Mouse (Mus musculus): ENCODE data around the gene Lrrc2. TPM values are rescaled to one million over a fixed set of nuclear protein-coding genes. Genes with fewer than 3 reads are reported as not detected.

The Lrrc2 gene
- polyA plus RNA-seq, 1 experiment from 2014 or later, result 1.5 TPM

DNA sequence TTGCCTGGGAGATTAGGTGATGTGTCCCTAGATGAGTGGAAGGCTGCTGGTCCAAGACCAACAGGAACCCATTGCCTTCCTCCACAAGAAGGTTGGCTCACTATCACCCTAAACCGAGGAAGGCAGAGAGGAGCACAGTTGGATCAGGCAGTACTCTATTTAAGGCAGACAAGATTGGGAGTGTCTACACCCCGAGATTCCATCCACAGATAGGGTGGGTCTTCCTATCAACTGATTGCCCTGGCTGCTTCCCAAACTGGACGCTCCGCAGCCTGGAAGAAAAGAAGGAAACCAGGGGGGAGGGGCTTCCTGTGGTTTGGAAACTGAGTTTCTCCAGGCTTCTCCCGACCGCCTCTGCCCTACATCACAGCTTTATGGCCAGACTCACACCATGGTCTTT, 38.9 kb downstream of the Lrrc2 start, which contains the start of gene Rtp3:
TSS of gene Rtp3 (minus strand) at position 380 of the 400 bp plus-strand sequence.
- Histone ChIP-seq H3K27me3 (replicated peaks) (no peaks in the 10 kb centered on the region), H3K9ac (replicated peaks) (no peak within 1 kb of the TSS), H3K27ac (replicated peaks) (no peak within 1 kb of the TSS), H3K9me3 (replicated peaks) (no peaks in the 10 kb centered on the region), H3K36me3 (no peaks in the 10 kb centered on the region), H3K4me2 (no peak within 1 kb of the TSS), H3K4me3 (replicated peaks) (no peak within 1 kb of the TSS), H3K4me1 (no peaks in the 10 kb centered on the region)
- ATAC-seq (ENCODE audit: low FRiP score), result no peak
- WGBS, result 60% methylated on average over 6 of the region's 6 CpGs

DNA sequence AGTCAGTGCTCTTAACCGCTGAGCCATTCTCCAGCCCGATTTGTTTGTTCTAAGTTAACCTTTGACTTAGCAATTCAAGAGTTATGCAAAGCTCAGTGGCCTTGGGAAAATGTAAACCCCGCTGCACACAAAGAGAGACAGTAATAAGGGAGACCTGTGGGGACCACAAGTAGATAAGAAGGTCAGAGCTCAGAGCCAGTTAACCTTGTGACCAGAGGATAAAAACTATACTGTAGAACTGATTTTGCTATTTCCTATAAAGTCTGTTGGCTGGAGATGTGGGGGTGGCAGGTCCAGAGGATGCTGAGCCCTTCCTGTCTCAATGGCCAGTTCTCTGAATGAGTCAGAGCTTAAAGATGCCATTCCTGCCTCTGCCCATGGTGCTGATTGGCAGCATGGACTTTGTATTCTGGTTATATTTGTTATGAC, 42.0 kb downstream of the Lrrc2 start:
- 50% methylated on average over 3 of the region's 3 CpGs for WGBS
- Histone ChIP-seq H3K4me1 (no peaks in the 10 kb centered on the region), H3K27me3 (replicated peaks) (no peaks in the 10 kb centered on the region), H3K36me3 (no peaks in the 10 kb centered on the region), H3K9ac (replicated peaks) (no peak overlapping the region), H3K4me2 (no peak overlapping the region), H3K4me3 (replicated peaks) (no peak overlapping the region), H3K27ac (replicated peaks) (no peak overlapping the region), H3K9me3 (replicated peaks) (no peaks in the 10 kb centered on the region)
- no peak for ATAC-seq (ENCODE audit: low FRiP score)

DNA sequence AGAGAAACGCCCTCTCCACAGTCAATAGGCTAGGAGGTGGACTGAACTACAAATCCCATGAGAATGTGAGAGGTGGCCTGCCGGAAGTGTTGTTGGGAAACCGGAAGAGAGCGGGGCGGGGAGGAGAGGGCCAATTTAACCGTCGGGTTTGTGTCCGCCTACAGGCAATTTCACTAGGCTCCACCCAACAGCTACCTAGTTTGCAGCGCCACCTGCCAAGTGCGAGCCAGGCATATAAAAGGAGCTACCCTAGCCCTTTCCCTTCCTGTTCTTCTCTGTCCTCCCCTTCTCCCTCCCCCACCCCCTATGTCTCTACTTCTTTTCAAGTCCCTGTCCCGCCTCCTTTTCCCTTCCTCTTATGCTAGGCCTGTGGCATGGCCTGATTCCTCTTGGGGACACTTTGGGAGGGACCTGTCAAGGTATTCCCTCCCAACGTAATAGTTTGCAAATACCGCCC, 43.4 kb downstream of the Lrrc2 start:
- H3K4me2 ChIP-seq, result peak overlapping the region; percentile 57
- no peaks in the 10 kb centered on the region for H3K27me3 ChIP-seq (replicated peaks)
- peak overlapping the region; percentile 60 for H3K27ac ChIP-seq (replicated peaks)
- WGBS, result 14% methylated on average over 13 of the region's 13 CpGs
- H3K36me3 ChIP-seq, result no peaks in the 10 kb centered on the region
- H3K9me3 ChIP-seq (replicated peaks), result no peaks in the 10 kb centered on the region
- no peaks in the 10 kb centered on the region for H3K4me1 ChIP-seq
- H3K4me3 ChIP-seq (replicated peaks), result peak overlapping the region; percentile 44
- no peak overlapping the region for H3K9ac ChIP-seq (replicated peaks)
- peak; percentile 88; the same call in 1 of the 2 replicates for ATAC-seq (ENCODE audit: low FRiP score)

DNA sequence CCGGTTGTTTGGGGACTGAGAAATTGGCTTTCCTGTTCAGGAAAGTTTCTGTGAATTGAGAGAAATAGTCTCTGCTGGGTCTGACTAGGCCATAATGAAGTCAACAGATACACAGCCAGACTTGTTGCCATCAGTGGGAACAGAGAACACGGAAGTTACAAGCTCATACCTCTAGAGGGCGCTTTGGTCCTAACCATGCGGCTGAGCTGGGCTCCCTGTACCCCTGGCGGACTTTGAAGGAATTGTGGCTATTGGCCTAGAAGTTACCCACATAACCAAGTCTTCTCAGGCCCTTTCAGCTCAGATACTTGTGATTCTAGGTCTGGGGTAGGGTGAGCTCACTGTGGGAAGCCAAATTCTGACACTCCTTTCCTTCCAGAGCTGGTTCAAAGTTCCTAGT, 45.9 kb downstream of the Lrrc2 start:
- Histone ChIP-seq H3K4me1 (no peaks in the 10 kb centered on the region), H3K9ac (replicated peaks) (no peak overlapping the region), H3K4me2 (no peak overlapping the region), H3K4me3 (replicated peaks) (no peak overlapping the region), H3K27ac (replicated peaks) (no peak overlapping the region), H3K27me3 (replicated peaks) (no peaks in the 10 kb centered on the region), H3K36me3 (no peaks in the 10 kb centered on the region), H3K9me3 (replicated peaks) (no peaks in the 10 kb centered on the region)
- ATAC-seq (ENCODE audit: low FRiP score), result no peak
- 4% methylated on average over 5 of the region's 5 CpGs for WGBS

DNA sequence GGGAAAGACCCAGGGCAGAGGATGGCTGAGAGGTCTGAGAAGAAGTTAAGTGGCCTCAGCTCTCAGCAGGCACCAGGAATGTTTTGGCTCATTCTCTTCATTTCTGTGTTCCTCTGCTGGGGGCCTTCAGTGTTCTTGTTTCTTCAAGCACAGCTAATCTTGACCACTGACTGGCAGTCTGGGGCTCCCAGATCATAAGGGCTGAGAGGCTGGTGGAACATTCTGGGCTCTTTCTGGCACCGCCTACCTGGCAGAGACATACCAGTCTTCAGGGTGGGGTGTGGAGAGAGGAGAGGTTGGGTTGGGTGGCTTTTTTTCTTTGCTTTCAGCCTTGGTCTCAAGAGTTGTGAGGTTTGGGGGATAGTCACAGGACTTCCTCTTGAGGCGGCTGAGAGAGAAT, 47.7 kb downstream of the Lrrc2 start:
- Histone ChIP-seq H3K27me3 (replicated peaks) (no peaks in the 10 kb centered on the region), H3K27ac (replicated peaks) (no peak overlapping the region), H3K4me1 (no peaks in the 10 kb centered on the region), H3K9me3 (replicated peaks) (no peaks in the 10 kb centered on the region), H3K4me2 (no peak overlapping the region), H3K36me3 (no peaks in the 10 kb centered on the region), H3K4me3 (replicated peaks) (no peak overlapping the region), H3K9ac (replicated peaks) (no peak overlapping the region)
- WGBS, result 88% methylated on average over 2 of the region's 2 CpGs
- no peak for ATAC-seq (ENCODE audit: low FRiP score)

DNA sequence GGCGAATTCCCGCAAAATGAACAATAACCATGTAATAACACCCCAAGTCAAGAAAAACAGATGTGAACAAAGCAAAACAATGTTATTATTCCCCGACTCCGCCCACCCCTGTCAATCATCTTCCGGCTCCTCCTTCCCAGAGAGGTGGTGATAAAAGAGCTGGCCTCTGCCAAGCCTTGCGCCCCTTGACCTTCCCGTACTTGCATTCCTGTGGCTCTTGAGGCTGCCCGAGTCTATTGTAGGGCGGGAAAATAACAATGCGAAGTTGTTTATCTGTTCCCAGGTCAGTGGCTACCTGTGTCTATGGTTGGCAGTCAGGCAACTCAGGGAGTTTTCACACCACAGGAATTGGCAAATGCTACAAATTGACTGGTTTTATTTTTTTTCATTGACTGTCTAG, 48.5 kb downstream of the Lrrc2 start:
- Histone ChIP-seq H3K27me3 (replicated peaks) (no peaks in the 10 kb centered on the region), H3K4me3 (replicated peaks) (no peak overlapping the region), H3K36me3 (no peaks in the 10 kb centered on the region), H3K9me3 (replicated peaks) (no peaks in the 10 kb centered on the region), H3K4me2 (no peak overlapping the region), H3K9ac (replicated peaks) (no peak overlapping the region), H3K4me1 (no peaks in the 10 kb centered on the region), H3K27ac (replicated peaks) (no peak overlapping the region)
- 83% methylated on average over 10 of the region's 10 CpGs for WGBS
- no peak for ATAC-seq (ENCODE audit: low FRiP score)

DNA sequence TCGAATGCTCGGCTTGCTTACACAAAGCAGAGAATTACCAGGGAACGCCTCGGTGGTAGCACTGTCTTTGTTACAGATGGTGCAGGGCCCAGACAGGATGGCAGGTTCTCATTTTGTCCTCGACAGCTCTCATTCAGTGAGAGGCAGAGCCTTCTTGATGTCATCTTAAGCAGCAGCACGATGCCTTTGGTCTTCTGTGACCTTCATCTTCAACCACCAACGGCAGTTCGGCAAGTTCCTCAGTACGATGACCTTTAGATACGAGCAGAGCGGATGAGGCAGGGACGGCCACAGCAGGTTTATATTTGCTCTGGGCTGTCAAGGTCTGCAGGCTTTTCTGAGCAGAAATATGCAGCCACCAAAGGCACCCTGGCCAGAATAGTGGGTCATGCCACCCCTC, 50.3 kb downstream of the Lrrc2 start:
- no peak for ATAC-seq (ENCODE audit: low FRiP score)
- H3K4me2 ChIP-seq, result no peak overlapping the region
- 88% methylated on average over 12 of the region's 12 CpGs for WGBS
- H3K27ac ChIP-seq (replicated peaks), result no peak overlapping the region
- H3K4me3 ChIP-seq (replicated peaks), result no peak overlapping the region
- H3K4me1 ChIP-seq, result no peaks in the 10 kb centered on the region
- H3K9ac ChIP-seq (replicated peaks), result no peak overlapping the region
- no peaks in the 10 kb centered on the region for H3K27me3 ChIP-seq (replicated peaks)
- no peaks in the 10 kb centered on the region for H3K9me3 ChIP-seq (replicated peaks)
- H3K36me3 ChIP-seq, result no peaks in the 10 kb centered on the region

DNA sequence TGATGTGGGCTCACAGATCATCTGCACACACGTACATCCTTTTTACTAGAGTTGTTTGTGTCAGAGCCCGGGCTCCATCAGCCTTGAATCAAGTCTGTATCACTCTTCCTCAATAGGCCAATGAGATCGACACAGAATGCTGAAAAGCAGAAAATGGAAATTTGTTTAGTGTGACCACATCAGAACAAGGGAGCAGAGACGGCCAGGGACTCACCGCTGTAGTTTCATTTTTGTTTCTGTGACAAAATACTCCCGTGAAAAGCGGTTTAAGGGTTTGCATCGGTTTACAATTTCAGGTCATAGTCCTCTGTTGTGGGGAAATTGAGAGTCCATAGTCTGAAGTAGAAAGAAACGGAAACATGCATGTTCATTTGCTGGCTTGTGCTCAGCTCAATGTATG, 51.9 kb downstream of the Lrrc2 start:
- WGBS, result 89% methylated on average over 9 of the region's 9 CpGs
- no peaks in the 10 kb centered on the region for H3K4me1 ChIP-seq
- no peak overlapping the region for H3K4me3 ChIP-seq (replicated peaks)
- H3K4me2 ChIP-seq, result no peak overlapping the region
- no peak overlapping the region for H3K27ac ChIP-seq (replicated peaks)
- H3K9me3 ChIP-seq (replicated peaks), result no peaks in the 10 kb centered on the region
- no peaks in the 10 kb centered on the region for H3K27me3 ChIP-seq (replicated peaks)
- ATAC-seq (ENCODE audit: low FRiP score), result no peak
- no peak overlapping the region for H3K9ac ChIP-seq (replicated peaks)
- no peaks in the 10 kb centered on the region for H3K36me3 ChIP-seq

DNA sequence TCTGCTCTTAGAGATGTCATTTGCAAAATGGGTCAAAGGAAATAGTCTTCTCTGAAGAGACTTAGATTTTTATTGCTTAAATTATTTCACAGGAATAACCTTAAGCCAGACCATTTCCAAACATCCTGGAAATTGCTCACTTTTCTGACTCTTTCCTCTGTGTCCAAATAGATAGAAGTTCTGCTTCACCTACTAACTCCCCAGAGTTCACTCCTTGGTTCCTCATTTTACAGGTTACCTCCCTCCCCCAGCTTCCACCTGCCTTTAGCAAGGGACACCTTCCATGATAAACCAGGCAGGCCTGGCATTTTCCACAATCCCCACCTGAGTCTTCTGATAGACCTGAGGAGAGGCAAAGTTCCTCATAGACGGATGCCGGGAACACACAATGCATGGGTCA, 55.2 kb downstream of the Lrrc2 start:
- Histone ChIP-seq H3K9ac (replicated peaks) (no peak overlapping the region), H3K27ac (replicated peaks) (no peak overlapping the region), H3K9me3 (replicated peaks) (no peaks in the 10 kb centered on the region), H3K4me3 (replicated peaks) (no peak overlapping the region), H3K4me2 (no peak overlapping the region), H3K27me3 (replicated peaks) (no peaks in the 10 kb centered on the region), H3K36me3 (no peaks in the 10 kb centered on the region), H3K4me1 (no peaks in the 10 kb centered on the region)
- ATAC-seq (ENCODE audit: low FRiP score), result no peak
- WGBS, result 96% methylated on average over 2 of the region's 2 CpGs

DNA sequence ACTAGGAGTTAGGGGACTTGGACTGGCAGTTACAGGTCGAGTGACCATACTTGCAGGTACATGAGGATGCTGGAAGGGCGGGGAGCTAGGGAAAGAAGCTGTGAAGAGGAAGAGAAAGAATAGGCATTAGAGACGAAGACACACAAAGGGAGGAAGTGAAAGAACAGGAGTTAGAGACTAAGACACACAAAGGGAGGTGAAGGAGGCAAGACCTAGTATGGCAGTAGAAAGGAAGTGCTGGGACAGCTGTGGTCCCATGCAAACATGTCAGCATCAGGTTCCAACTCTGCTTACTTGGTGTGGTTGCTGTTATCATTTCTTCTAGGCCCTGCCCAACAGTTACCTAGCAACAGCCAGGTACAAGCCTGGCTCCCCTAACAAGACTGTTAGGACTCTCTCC, 58.4 kb downstream of the Lrrc2 start:
- no peak for ATAC-seq (ENCODE audit: low FRiP score)
- WGBS, result 75% methylated on average over 3 of the region's 3 CpGs
- Histone ChIP-seq H3K27me3 (replicated peaks) (no peaks in the 10 kb centered on the region), H3K9me3 (replicated peaks) (no peaks in the 10 kb centered on the region), H3K4me1 (no peaks in the 10 kb centered on the region), H3K9ac (replicated peaks) (no peak overlapping the region), H3K36me3 (no peaks in the 10 kb centered on the region), H3K27ac (replicated peaks) (no peak overlapping the region), H3K4me2 (no peak overlapping the region), H3K4me3 (replicated peaks) (no peak overlapping the region)

DNA sequence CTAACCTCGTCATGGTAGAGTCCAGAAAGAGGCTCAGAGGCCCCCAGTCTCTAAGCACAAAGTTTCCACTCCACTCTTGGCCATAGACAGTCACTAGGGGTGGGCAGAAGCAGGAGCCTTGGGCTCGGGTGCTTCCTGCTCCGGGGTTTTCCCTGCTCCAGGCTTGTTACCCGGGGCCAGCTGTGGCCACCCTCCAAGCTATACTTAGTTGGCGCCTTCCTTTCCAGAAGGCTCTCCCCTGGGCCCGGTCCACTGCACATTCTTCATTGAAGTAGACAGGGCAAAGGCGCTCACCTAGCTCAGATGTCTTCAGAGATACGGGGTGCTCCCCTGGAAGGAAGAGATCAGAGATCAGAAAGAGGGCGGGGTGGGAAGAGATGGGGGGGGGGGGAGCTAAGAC, 60.2 kb downstream of the Lrrc2 start:
- Histone ChIP-seq H3K27ac (replicated peaks) (no peak overlapping the region), H3K4me3 (replicated peaks) (no peak overlapping the region), H3K9ac (replicated peaks) (no peak overlapping the region), H3K27me3 (replicated peaks) (no peaks in the 10 kb centered on the region), H3K36me3 (no peaks in the 10 kb centered on the region), H3K9me3 (replicated peaks) (no peaks in the 10 kb centered on the region), H3K4me2 (no peak overlapping the region), H3K4me1 (no peaks in the 10 kb centered on the region)
- WGBS, result 88% methylated on average over 9 of the region's 9 CpGs
- ATAC-seq (ENCODE audit: low FRiP score), result no peak

DNA sequence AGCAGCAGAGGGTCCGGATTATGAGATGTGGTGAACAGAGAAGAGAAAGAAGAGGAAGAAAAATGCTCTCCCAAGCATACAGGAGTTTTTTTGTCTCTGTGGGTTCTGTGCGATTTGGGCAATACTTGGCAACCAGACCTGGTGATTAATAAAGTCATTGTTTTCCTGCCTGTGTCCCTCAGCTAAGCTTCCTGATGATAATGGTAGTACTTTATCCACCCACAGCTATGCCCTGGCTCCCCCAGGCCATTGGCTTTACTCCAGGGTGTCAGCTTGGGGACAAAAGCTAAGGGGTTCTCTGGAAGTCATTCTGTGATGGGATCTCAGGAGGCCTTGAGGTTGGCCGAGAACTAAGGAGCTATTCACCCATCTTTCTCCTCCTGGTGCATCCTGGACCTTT, 60.7 kb downstream of the Lrrc2 start:
- Histone ChIP-seq H3K9me3 (replicated peaks) (no peaks in the 10 kb centered on the region), H3K4me2 (no peak overlapping the region), H3K9ac (replicated peaks) (no peak overlapping the region), H3K4me3 (replicated peaks) (no peak overlapping the region), H3K27ac (replicated peaks) (no peak overlapping the region), H3K36me3 (no peaks in the 10 kb centered on the region), H3K4me1 (no peaks in the 10 kb centered on the region), H3K27me3 (replicated peaks) (no peaks in the 10 kb centered on the region)
- no peak for ATAC-seq (ENCODE audit: low FRiP score)
- WGBS, result 78% methylated on average over 3 of the region's 3 CpGs

DNA sequence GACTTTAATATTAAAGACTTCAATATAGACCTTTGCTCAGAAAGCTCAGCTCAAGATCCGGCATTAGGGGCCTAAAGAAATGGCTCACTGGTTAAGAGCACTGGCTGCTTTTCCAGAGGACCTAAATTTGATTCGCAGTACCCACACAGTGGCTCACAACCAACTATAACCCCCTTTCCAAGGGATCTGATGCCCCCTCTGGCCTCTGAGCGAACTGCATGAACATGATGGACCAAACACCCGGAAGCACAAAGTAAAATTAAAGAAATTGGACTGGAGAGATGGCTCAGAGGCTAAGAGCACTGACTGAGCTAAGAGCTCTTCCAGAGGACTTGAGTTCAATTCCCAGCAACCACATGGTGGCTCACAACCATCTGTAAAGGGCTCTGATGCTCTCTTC, 64.3 kb downstream of the Lrrc2 start:
- Histone ChIP-seq H3K9me3 (replicated peaks) (no peaks in the 10 kb centered on the region), H3K4me1 (no peaks in the 10 kb centered on the region), H3K27ac (replicated peaks) (no peak overlapping the region), H3K9ac (replicated peaks) (no peak overlapping the region), H3K4me3 (replicated peaks) (no peak overlapping the region), H3K27me3 (replicated peaks) (no peaks in the 10 kb centered on the region), H3K36me3 (no peaks in the 10 kb centered on the region), H3K4me2 (no peak overlapping the region)
- ATAC-seq (ENCODE audit: low FRiP score), result no peak
- WGBS, result 86% methylated on average over 4 of the region's 4 CpGs

All from neural tube, embryonic 15.5 days (tissue).